Mouse (Mus musculus) spleen, adult 2 months (tissue): Measurements from ENCODE around the gene Rbm39. TPM values are rescaled to one million over a fixed set of nuclear protein-coding genes. Genes with fewer than 3 reads are reported as not detected.

Experiments used
- DNase-seq, 2 experiments: peaks; one replicate each; pipeline versions ENCODE4 v3.0.0 to v3.0.0-alpha.2; 2012 to 2021; ENCODE audit warnings: low spot score in 2 of 2, low read depth in 1 of 2
- H3K27ac ChIP-seq: fragments of 200-500 bp; 2 replicates; pipeline ENCODE4 v1.5.1; 2012; ENCODE audit warnings: low read length, inconsistent platforms; ENCODE audit not compliant: insufficient read depth
- H3K27me3 ChIP-seq: fragments of 200-500 bp; 2 replicates; pipeline ENCODE4 v1.6.1; 2012; ENCODE audit warnings: mild to moderate bottlenecking, moderate library complexity, low read length, inconsistent platforms; ENCODE audit not compliant: control insufficient read depth, insufficient read depth
- H3K36me3 ChIP-seq: fragments of 200-500 bp; 2 replicates; pipeline ENCODE4 v1.6.1; 2012; ENCODE audit warnings: mild to moderate bottlenecking, low read length, inconsistent platforms; ENCODE audit not compliant: control insufficient read depth, insufficient read depth
- H3K4me1 ChIP-seq: fragments of 200-500 bp; 2 replicates; pipeline ENCODE4 v1.6.1; 2011; ENCODE audit warnings: inconsistent platforms; ENCODE audit not compliant: control insufficient read depth, insufficient read depth, insufficient read length
- H3K4me3 ChIP-seq: fragments of 200-500 bp; 2 replicates; pipeline ENCODE4 v1.5.1; 2011; ENCODE audit warnings: mild to moderate bottlenecking, inconsistent platforms; ENCODE audit not compliant: insufficient read depth, insufficient read length; ENCODE audit errors: extremely low read depth
- CTCF ChIP-seq: fragments of 200-500 bp; IDR thresholded peaks from 2 replicates; pipeline ENCODE4 v1.5.1; 2011; ENCODE audit warnings: mild to moderate bottlenecking, inconsistent platforms; ENCODE audit not compliant: insufficient read depth, insufficient read length, insufficient replicate concordance; ENCODE audit errors: extremely low read depth
- POLR2A ChIP-seq: fragments of 200-500 bp; IDR thresholded peaks from 2 replicates; pipeline ENCODE4 v1.6.1; 2011; ENCODE audit warnings: low read depth, low read length, inconsistent platforms
- WGBS: fragments of 180-500 bp; shearing (Covaris S2); methylation state at CpG from one replicate; pipeline ENCODE4 v1.1.7; 2018; 5-methylcytosine and 5-hydroxymethylcytosine counted together
- polyA plus RNA-seq: library from polyadenylated mRNA; depleted of rRNA; stranded (reverse); fragments of >200 nt; gene quantifications from 2 replicates; pipeline ENCODE4 v1.2.3, GENCODE M21; 2012; rRNA removed

Gene Rbm39
- 57.7 and 71.7 TPM in 2 replicates for polyA plus RNA-seq

DNA sequence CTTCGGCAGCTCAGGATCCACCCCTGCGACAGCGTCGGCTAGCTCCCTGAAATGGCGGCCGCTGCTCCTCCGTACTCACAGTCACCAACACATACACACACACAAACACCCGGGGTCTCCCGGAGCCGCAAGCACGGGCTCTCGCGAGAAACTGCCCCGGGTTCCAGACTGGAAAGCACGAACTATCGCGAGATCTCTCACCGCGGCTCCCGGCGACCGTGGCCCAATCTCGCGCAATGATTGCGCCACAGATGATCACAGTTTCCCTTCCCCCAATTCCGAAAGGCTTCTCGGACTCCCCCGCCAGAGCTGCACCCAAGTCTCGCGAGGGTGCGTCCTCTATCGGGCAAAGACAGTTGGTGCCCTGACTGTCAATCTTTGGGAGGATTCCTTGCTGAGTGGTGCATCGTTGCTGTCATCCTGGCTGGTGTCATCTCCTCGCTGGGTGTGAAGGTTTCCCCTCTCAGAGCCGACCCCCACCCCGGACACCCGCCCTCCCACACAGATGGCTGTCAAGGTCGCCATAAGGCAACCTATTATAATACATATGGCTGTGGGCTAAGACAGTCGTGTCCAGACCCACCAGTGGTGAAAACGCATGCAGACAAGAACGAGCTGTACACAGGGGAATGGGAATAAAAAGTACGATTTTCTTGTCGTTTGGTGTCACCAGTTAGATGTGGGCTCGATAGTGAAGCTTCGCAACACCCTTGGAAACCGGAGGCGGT lies at the start of gene Rbm39:
Rbm39 (minus strand) TSS at position 145 of the 728 bp plus-strand sequence.
- Histone ChIP-seq H3K4me1 (peaks cover 6% of the 10 kb centered on the region), H3K27ac (peak within 1 kb of the TSS; percentile 98), H3K36me3 (peaks cover 15% of the 10 kb centered on the region), H3K27me3 (no peaks in the 10 kb centered on the region), H3K4me3 (peak within 1 kb of the TSS; percentile 97)
- peak; percentile 96 to 99 for DNase-seq
- TF ChIP-seq POLR2A (peak; percentile 95), CTCF (peak; percentile 22; the same call in 1 of the 2 replicates)
- WGBS, result under 1% methylated on average over 47 of the region's 47 CpGs

DNA sequence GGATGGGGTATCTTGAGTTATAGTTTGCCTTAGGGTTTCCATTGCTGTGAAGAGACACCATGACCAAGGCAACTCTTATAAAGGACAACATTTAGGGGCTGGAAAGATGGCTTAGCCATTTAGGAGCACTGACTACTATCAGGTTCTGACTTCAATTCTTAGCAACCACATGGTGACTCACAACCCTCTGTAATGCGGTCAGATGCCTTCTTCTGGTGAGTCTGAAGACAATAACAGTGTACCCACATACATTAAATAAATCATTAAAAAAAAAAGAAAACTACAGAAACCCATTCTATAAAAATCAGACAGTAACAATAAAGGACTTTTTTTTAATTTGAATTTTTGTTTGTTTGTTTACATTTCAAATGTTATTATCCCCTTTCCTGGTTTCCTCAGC lies 49.1 kb upstream of the Rbm39 start:
- Histone ChIP-seq H3K36me3 (peaks cover 8% of the 10 kb centered on the region), H3K4me1 (no peaks in the 10 kb centered on the region), H3K27ac (no peak overlapping the region), H3K4me3 (no peak overlapping the region), H3K27me3 (no peaks in the 10 kb centered on the region)
- no peak for TF ChIP-seq CTCF
- no peak for TF ChIP-seq POLR2A
- no peak for DNase-seq
- 100% methylated on average over 1 of the region's 1 CpGs for WGBS

DNA sequence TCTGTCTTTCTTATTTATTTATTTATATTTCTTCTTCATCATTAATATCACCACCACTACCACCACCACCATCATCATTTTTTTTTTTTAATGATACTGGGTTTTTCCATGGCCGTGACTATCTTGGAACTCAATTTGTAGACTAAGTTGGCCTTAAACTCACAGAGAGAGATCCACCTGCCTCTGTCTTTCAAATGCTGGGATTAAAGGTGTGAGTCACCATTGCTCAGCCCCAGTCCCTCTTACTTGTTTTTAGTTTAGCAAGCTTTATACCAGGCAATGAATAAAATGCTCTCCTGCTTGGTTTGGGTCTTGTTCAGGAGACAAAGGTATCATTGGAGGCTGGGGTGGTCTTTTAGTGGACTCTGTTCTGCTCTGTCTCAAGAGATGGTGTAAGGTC lies 47.7 kb upstream of the Rbm39 start:
- Histone ChIP-seq H3K27me3 (no peaks in the 10 kb centered on the region), H3K4me1 (no peaks in the 10 kb centered on the region), H3K36me3 (peaks cover 10% of the 10 kb centered on the region), H3K27ac (no peak overlapping the region), H3K4me3 (no peak overlapping the region)
- TF ChIP-seq POLR2A, result no peak
- 88% methylated on average over 1 of the region's 1 CpGs for WGBS
- DNase-seq, result no peak

DNA sequence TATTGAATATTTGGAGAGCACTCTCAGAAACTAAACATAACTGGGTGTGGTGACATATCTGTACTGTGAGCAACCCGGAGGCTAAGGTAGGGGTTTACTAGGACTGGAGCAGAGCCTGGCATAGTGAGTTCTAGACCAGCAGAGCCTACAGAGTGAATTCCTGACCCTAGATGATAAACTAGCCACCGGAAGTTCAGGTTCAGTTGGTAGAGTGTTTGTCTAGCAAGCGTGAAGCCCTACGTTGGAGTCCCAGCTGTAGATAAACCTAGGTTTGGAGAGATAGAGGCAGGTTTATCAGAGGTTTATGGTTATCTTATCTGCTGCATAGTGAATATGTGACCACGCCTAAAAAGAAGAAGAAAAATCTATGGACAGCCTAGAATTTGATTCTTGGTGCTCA lies 44.0 kb upstream of the Rbm39 start:
- no peak overlapping the region for H3K27ac ChIP-seq
- H3K4me1 ChIP-seq, result no peaks in the 10 kb centered on the region
- H3K4me3 ChIP-seq, result no peak overlapping the region
- DNase-seq, result no peak
- peaks cover 7% of the 10 kb centered on the region; the same call in 1 of the 2 replicates for H3K36me3 ChIP-seq
- TF ChIP-seq POLR2A, result no peak
- TF ChIP-seq CTCF, result no peak
- no peaks in the 10 kb centered on the region for H3K27me3 ChIP-seq
- 84% methylated on average over 5 of the region's 5 CpGs for WGBS

GRCm38 (mm10) chr2:156222100-156222499 lies 42.1 kb upstream of the Rbm39 start:
- no peak for TF ChIP-seq POLR2A
- TF ChIP-seq CTCF, result no peak
- Histone ChIP-seq H3K36me3 (peaks cover 7% of the 10 kb centered on the region; the same call in 1 of the 2 replicates), H3K27ac (no peak overlapping the region), H3K4me3 (no peak overlapping the region), H3K4me1 (no peaks in the 10 kb centered on the region), H3K27me3 (no peaks in the 10 kb centered on the region)
- no peak for DNase-seq

GRCm38 (mm10) chr2:156217786-156218185 lies 37.7 kb upstream of the Rbm39 start:
- TF ChIP-seq POLR2A, result no peak
- TF ChIP-seq CTCF, result no peak
- H3K4me1 ChIP-seq, result no peaks in the 10 kb centered on the region
- H3K36me3 ChIP-seq, result peaks cover 3% of the 10 kb centered on the region; the same call in 1 of the 2 replicates
- H3K27me3 ChIP-seq, result no peaks in the 10 kb centered on the region
- H3K27ac ChIP-seq, result no peak overlapping the region
- 87% methylated on average over 1 of the region's 1 CpGs for WGBS
- no peak overlapping the region for H3K4me3 ChIP-seq
- DNase-seq, result no peak

GRCm38 (mm10) chr2:156203917-156204316 lies 23.9 kb upstream of the Rbm39 start:
- 86% methylated on average over 6 of the region's 6 CpGs for WGBS
- H3K27me3 ChIP-seq, result no peaks in the 10 kb centered on the region
- no peak overlapping the region for H3K27ac ChIP-seq
- H3K4me1 ChIP-seq, result peaks cover 4% of the 10 kb centered on the region; the same call in 1 of the 2 replicates
- no peaks in the 10 kb centered on the region; the same call in 1 of the 2 replicates for H3K36me3 ChIP-seq
- DNase-seq, result no peak
- H3K4me3 ChIP-seq, result no peak overlapping the region
- no peak for TF ChIP-seq CTCF
